Mouse (Mus musculus) naive thymus-derived CD4-positive, alpha-beta T cell, adult 2 months (primary cell): Measurements from ENCODE around the gene Art3.
A peak's percentile ranks its signal among the peaks of the same experiment; 100 is the strongest.

ENCODE experiments used
- DNase-seq: peaks from one replicate; pipeline ENCODE4 v3.0.0-alpha.2; 2011; ENCODE audit warnings: low read depth

The Art3 gene

DNA sequence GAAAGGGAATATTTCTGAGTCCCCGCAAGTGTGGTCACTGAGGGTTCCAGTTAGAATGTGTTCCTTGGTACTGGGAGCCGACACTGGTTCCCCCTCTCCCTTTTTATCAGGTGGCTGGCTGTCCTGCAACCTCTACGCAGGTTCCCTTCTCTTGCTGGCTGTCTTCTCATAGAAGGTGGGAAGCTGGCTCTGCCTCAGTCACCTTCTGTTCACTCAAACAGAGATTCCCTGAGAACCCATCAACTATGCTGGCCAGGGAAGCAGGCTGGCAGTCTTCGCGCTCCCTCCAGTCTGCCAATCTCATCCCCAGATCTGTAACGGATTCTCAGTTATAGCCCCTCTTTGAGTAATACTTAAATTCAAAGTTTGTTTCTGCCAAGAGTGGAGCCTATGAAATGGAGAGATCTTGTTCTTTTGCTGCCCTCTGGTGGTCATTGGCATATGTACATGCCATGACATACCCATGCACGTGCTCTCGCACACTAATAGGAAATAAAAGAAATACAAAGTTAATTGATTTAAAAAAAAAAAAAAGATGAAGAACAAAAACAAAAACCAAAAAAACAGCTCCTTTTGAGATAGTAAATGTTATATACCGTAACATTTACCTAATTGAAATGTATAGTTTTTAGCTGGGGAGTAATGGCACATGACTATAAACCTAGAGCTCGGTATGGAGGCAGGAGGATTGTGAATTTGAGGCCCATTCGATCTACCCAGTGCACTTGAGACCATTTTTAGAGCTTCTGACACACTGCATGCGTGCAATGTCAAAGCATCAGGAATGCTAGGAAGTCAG lies 50.1 kb downstream of the Art3 start:
- peak; percentile 90 for DNase-seq

DNA sequence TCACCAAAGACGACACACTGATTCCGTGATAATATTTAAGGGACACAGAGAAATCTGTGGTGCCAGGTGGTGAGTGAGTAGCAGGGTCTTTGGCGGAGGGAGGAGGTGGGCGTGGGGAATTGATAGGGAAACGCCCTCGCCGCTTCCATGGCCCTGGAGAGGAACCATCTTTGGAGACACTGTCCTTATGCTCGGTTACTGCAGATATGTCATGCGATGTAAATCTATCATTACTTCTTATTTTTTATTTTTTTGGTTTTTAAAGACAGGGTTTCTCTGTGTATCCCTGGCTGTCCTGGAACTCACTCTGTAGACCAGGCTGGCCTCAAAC lies 50.7 kb downstream of the Art3 start:
- no peak for DNase-seq

- no peak for DNase-seq
Observed at GRCm38 (mm10) chr5:92383747-92384146, 52.1 kb downstream of the Art3 start.

DNA sequence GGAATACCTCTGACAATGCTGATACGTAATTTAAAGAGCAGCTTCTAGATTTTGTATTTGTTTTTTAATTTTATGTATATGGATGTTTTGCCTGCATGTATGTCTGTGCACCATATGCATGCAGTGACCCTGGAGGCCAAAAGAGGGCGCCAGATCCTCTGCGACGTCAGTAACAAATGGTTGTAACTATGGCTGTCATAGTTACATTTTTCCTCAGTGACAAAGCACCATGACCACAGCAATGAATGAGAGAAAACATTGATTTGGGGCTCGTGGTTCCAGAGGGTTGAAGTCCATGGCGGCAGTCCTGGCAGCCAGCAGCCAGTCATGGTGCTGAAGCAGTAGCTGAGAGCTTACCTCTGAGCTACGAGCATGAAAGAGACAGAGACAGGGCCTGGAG lies 53.2 kb downstream of the Art3 start:
- peak; percentile 54 for DNase-seq

DNA sequence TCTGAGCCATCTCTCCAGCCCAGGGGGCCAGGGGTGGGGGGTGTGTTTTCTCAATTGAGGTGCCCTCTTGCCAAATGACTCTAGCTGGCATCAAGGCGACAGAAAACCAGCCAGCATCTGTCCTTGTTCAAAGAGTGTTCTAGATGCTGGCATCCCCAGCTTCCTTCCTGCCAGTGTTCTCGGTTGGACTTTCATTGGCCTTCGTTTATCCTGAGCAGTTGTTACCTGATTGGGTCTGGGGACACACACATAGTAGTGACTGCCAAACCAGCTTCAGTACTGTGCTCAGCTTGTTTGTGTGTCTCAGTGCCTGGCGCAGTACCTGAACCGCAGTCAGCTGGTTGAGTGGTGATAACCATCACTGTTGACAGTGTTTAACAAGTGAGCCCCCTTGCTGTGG lies 54.5 kb downstream of the Art3 start:
- DNase-seq = no peak

GRCm38 (mm10) chr5:92386643-92387042 lies 55.0 kb downstream of the Art3 start:
- no peak for DNase-seq

GRCm38 (mm10) chr5:92387433-92387832 lies 55.8 kb downstream of the Art3 start:
- no peak for DNase-seq

DNA sequence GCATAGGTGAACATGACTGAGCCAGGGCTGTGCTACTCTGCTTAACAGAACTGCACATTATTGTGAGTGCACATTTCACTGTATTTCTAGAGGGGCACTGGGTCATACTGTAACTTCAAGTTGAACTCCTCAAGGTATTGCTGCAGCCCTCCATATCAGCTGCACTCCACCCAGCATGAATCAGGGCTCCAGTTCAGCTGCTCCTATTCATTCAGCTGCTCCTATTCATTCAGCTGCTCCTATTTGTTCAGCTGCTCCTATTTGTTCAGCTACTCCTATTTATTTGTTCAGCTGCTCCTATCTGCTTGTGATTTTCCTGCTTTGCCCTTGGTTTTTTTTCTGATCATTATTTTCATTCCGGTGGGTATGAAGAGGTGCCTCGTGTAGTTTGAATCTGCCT lies 58.4 kb downstream of the Art3 start:
- no peak for DNase-seq

- no peak for DNase-seq
Observed at GRCm38 (mm10) chr5:92390615-92391014, 59.0 kb downstream of the Art3 start.

GRCm38 (mm10) chr5:92392542-92392941 lies 60.9 kb downstream of the Art3 start:
- peak; percentile 46 for DNase-seq

GRCm38 (mm10) chr5:92393863-92394262 lies 62.2 kb downstream of the Art3 start:
- no peak for DNase-seq

GRCm38 (mm10) chr5:92395764-92396163 lies 64.1 kb downstream of the Art3 start:
- no peak for DNase-seq

GRCm38 (mm10) chr5:92396476-92396875 lies 64.8 kb downstream of the Art3 start:
- DNase-seq = no peak

DNA sequence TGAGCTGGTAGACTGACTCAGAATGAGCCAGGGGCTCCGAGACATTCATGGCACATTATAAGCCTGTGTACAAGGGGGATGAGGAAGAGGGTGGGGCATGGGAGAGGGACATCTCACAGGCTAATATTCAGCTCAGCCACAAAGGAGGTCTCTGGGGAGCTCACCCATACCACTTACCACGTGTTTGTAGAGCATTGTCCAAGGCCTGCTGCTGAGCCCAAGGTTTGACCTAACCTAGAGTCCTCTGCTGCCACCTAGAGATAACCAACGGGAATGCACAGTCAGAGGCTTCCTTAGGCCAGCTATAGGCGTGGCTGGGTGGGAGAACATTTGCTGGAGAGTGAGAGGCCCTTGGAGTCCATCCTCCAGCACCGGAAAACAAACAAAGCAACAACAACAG lies 66.5 kb downstream of the Art3 start:
- peak; percentile 81 for DNase-seq

DNA sequence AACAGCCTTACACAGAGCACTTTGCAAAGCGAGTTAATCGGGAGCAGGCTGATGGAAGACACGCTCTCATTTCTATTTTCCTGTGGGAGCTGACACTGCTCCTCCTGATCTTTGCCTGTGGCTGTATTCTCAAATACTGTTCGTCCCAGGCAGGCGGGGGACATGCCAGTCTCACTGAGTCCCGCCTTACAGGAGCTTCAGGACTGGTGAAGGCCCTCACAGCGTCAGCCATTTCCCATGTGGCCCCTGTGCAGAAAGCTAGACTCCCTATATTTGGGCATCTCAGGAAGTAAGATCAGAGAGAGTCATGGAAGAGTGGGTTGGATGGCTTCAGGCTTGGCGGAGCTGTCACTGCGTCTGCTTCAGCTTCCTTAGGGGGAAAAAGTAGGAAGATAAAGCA lies 71.2 kb downstream of the Art3 start:
- DNase-seq = no peak

DNA sequence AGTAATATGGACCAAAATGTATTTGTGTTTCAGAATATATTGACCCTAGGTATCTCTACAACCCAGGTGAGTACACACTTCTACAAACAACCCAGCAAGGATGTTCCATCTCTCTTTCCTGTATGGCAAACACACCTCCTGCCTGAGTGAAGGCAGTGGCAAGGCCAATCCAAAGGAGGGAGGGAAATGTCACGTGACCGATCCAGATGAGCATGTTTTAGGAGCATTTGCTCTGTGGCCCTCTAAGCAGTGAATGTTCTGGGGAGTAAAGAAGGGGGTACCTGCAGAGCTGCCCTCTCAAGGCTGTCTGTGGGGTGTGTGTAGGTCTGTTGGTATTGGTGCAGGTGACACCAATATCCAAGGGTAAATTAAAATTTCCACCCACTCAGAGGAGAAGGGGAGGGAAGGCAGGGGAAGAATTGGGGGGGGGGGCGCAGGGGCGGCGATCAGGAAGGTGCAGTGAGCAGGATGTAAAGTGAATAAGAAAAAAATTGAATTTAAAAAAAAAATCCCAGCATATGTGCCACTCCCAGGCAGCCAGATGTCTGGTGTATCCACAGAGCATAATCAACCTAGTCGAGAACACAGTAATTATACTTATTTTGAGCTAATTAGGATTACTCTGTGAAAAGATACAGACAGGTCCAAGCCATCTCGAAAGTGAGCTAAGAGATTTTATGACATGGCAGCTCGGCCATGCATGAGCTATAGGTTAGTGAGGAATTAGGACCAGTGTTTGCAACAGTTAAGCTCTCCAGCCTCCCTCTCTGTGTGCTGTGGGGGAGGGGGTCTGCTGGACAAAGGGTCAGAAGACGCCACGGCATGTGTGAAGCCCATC lies 72.2 kb downstream of the Art3 start:
- no peak for DNase-seq

- no peak for DNase-seq
Observed at GRCm38 (mm10) chr5:92404400-92404678, 72.7 kb downstream of the Art3 start.

DNA sequence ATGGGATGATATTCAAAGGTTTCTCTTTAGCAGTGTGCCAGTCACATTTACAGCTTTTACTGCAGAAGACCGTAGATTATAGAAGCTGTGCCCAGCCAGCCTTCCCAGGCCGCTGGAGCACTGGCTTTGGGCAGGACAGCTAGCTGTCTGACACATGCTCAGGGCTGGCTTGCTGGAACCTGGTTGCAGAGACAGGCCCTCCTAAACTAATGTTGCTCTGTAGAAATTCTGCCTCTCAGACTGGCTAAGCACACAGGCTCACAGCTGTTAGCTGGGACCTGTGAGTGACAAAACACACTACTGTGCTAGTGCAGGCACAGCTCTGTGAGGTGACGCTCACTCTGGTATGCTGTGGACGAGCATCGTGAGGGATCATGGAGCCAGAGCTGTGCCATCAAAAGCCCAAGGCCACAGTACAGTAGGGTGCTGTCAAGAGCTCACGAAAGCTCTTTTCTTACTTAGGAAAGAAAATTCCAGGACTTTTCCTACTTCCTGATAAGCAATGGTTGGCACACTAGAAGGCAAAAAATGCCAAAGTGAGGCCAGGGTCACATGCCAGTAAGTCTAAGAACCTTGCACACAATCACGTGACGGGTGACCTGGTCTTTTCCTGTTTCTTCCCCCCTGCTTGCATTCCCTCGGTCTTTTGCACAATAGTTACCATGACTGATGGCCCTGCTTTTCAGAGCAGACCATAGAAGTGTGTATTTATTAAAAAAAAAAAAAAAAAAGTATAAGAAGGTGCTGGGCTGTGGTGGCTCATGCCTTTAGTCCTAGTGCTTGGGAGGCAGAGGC lies 77.9 kb downstream of the Art3 start:
- no peak for DNase-seq

GRCm38 (mm10) chr5:92410486-92410885 lies 78.9 kb downstream of the Art3 start:
- DNase-seq = no peak

DNA sequence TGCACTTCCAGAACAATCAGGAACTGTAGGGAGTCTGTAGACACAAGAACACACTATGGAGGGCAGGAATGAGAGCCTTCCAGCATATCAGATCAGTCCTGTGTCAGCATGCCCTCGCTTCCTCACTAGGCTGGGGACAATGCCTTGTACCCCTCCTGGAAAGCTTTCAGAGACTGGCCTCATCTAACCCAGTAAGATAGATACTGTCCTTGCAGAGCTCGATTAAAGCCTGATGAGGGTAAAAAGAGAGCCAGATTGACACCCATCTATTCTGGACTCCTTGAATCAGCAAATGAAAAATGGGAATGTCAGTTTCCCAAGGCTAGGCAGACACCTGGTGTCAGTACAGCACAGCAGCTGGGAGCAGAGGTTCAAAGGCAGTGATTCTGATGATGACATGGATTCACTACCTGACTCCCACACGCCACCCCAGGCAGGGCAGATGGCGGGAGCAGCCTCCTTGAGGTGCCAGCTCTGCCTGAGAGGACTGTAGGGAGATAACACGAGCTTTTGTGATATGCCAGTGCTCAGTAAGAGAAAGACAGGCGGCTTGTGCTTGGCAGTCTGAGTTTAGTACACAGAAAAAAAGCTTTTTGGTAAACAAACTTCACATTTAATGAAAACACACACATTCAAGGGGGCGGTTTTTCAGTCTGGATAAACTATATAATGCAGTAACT lies 80.0 kb downstream of the Art3 start:
- DNase-seq = no peak

GRCm38 (mm10) chr5:92413271-92413981 lies 81.8 kb downstream of the Art3 start:
- no peak for DNase-seq

DNA sequence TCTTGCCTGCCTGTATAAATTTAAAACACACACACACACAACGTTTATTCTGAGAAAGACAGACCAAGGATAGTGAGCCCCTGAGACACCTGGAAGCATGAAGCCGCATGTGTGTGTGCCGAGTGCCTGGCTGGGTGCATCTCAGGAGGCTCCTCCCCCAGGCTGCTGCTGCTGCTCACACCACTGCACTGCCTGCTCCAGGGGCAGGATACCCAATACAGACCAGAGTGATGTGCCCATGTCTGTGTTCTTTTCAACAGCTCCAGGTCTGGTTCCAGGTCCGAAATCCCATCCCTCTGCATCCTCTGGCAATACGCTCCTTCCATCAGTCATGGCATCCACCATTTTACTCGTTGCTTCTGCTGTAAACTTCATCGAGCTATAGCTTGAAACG lies 82.4 kb downstream of the Art3 start:
- no peak for DNase-seq
